Mouse (Mus musculus) retina, embryonic 14.5 days (tissue): Measurements from ENCODE around the gene Setd2.

ENCODE experiments used
- DNase-seq: peaks from one replicate; pipeline ENCODE4 v3.0.0-alpha.2; 2015; ENCODE audit warnings: low spot score

Gene Setd2

DNA sequence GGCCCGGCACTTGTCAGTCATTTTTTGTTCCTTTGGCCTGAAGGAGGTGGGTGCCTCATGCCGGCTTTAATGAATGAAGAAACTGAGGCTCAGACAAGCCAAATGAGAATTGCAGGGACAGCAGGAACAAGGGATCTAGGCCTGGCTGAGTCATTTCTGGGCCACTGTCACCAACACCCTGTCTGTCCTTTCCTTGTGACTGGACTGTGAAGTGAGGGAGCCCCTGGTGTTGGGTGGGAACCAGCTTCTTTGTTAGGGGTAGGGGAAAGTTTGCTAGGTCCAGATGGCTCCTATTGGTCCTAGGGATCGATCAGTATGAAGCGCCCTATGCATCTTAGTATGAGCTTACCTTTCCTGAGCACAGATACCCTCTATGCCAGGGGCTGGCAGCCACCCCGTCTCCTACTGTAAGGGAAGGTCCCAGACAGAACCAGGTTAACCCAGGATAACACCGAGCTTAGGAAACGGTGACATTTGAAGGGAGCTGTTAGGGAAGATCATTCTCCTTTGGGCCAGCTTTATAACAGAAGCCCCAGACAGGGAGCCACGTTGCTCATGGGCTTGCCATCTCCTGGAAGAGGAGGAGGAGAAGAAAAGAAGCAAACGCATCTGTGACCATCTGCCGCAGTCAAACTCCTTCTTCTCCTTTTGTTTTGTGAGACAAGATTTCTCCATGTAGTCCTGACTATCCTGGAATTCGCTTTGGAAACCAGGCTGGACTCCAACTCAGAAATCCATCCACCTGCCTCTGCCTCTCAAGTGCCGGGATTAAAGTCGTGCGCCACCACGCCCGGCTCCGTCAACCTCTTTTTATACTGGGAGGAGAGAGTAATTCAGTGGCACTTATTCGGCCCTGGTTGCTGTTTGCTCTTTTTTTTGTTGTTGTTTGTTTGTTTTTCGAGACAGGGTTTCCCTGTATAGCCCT, 122.6 kb downstream of the Setd2 start:
- DNase-seq = no peak

DNA sequence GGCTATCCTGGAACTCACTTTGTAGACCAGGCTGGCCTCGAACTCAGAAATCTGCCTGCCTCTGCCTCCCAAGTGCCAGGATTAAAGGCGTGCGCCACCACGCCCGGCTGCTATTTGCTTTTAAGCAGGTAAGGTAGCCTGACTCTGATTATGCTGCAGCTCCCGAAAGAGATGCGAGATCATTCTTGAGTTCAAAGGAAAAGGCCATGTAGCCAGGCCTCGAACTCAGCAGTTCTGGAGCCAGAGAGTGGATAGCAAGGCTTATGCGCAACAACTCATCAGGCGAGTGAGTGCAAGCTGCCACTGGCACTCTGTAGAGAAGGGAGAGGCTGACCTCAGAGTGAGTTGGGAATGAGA, 123.2 kb downstream of the Setd2 start:
- no peak for DNase-seq

DNA sequence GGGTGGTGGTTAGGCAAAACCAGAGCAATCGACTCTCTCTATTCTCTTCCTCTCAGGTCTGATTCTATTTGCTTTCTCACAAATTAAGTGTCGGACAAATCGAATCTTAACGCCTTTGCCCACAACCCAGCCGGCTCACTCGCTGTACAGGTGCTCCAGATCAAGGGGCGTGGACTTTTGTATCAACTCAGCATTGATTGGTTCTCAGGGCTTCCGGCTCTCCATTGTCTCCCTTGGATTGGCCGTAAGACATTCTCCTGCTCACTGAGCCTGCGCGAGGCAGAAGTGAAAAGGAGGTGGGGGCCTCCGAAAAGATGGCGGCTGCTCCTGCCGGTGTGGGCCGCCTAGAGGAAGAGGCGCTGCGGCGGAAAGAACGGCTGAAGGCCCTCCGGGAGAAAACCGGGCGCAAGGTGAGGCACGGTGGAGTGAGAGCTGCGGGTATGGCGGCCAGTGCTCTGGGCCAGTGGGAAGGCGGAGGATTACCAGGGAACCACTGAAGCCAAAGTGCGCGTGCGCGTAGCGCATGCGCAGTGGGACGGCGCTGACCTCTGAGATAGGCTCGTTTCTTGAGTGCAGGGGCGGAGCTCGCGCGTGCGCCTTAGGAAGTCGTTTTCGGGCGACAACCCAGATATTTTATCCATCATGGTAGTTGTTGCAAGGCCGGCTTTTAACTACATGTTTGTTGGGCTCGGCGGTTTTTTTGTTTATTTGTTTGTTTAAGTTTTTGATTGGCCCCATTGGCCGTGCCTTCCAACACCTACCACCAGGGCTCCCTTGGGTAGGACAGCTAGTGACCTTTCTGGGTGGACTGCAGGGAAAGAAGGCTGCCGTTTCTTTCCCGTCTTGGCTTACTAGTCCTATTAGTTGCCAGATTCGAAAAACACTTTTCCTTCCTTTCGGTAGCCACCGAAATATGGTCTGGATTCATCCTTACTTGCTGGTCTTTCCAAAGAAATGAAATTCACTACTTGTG, 124.1 kb downstream of the Setd2 start, which contains the start of gene Ccdc12:
Gene Ccdc12 (plus strand): TSS at position 255 of the 973 bp plus-strand sequence.
- peak; percentile 98 for DNase-seq

DNA sequence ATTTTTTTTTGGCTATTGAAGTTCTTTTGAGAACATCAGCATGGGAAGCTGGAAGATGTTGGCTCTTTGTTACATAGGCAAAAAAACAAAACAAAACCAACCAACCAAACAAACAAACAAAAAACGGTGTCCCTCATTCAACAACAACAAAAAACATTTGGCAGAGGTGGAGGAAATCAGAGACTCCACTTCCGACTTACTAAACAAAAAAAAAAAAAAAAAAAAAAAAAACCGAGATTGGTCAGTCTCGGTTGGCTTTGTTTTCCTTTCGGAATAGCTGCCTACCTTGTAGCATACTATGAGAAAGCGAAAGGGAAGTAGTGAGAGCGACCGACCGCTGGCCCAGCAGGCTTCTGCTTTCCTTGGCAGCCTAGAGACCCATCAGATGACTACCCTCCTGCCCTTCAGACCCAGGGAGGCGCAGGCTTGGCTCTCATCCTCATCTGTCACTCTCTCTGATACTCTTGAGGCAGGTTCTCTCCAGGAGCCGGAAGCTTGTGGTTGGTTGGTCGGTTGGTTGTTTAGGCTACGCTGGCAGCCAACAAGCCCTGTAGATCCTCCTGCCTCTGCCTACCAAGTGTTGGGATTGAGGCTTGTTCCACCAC, 125.2 kb downstream of the Setd2 start:
- DNase-seq = no peak

DNA sequence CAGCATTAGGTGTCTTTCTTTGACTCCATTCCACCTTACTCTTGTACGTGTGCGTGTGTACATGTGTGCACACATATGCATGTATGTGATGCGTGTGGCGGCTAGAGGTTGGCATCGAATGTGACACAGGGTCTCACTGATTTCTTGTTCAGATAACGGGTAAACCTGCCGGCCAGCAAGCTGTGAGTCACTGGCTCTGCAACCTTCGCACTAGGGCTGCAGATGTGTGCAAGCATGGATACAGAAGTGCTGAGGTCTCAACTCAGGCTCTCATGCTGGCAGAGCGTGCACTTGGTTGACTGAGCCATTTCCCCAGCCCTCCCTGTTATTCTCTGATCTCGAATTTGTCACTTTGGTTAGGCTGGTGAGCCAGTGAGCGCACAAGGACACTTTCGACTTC, 127.1 kb downstream of the Setd2 start:
- DNase-seq = no peak

DNA sequence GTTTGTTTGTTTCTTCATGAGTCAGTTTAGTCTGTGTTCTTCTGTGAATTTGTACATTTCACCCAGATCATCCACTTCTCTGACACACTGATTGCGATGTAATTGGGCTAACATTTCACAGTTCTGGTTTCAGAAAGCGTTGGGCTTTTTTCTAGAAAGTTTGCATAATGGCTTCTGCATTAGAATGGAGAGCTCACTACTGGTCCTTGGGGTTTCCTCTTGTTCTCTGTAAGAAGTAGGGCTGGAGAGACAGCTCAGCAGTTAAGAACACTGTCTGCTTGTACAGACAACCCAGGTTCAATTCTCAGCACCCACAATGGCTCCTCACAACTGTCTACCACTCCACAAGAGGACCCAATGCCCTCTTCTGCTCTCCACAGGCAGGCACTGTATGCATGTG, 127.8 kb downstream of the Setd2 start:
- no peak for DNase-seq

DNA sequence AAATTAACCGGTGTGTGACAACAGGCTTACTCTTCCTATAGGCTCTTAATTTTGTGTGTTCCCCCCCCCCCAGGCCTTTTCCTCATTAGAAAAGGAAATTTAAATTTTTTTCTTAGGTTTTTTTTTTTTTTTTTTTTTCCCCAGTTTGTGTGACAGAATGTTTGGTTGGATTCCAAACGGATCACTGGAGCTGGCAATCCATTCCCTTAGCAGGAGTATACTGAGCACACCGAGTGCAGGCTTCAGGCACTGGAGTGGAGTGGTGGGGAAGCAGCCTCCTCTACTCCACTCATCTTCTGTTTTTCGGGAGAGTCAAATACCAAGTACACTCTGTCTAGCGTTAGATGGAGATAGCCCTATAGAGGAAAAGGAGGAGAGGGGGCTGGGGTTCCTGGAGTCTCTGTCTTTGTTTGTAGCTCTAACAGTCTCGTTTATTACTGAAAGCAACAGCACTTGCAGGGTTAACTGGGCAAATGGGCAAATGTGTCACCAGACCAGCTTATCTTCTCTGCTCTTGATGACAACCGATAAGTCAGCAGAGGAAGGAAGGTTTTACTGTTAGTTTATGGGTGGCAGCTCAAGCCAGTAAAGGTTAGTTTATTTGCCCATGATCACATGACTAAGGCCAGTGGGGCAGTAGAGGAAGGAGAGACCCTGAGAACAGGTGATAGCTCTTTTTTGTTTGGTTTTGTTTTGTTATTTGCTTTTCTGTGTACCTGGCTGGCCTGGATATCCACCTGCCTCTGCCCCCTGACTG, 128.6 kb downstream of the Setd2 start:
- no peak for DNase-seq

DNA sequence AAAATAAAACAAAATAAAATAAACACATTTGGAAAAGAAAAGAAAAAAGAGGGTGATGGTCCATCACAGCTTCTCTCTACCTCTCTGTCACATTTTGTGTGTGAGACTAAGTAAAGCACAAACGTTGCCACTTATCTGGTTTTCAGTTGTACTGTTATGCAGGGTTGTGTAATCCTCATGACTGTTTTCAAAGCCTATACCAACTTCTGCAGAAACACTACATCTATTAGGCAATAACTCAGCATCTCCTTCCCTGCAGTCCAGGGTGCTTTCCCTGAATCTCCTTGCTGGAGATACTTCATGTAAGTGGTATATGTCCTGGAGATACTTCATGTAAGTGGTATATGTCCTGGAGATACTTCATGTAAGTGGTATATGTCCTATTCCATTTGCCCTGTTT, 130.4 kb downstream of the Setd2 start:
- no peak for DNase-seq

DNA sequence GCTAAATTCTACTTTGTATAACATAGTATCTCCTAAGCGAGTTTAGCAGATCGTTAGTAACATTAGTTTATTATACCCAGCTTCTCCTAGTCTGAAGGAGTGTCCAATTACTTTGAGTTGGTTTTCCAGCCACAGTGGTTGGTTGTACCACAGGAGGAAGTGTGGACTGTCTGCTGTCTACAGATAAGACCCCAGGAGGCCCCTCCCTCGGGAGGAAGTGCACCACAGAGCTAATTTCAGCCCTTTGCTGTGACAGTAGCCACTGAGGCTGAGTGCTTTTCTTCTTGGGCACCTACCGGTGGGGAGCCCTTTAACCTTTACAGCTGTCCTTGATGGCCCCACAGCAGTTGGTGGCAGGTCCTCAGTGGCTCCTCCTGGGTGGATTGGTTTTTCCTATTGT, 133.5 kb downstream of the Setd2 start:
- DNase-seq = no peak

DNA sequence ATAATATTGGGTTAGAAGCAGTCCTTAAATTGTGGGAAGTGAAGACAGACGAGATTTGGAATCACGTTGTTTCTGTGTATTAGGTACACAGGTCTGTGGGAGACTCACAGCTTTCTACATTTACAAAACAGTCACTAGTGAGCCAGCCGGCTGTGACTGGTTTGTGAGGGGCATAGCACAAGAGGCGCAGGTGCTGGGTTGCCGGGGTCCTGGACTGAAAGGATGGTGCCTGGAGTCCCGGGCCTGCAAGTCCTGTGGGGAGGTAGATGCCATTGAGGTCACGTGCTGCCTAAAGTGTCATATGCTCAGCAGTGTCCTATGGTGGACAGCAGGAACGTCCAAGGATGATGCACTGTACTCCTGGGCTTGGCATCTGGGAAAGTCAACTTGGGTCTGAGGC, 134.0 kb downstream of the Setd2 start:
- no peak for DNase-seq

DNA sequence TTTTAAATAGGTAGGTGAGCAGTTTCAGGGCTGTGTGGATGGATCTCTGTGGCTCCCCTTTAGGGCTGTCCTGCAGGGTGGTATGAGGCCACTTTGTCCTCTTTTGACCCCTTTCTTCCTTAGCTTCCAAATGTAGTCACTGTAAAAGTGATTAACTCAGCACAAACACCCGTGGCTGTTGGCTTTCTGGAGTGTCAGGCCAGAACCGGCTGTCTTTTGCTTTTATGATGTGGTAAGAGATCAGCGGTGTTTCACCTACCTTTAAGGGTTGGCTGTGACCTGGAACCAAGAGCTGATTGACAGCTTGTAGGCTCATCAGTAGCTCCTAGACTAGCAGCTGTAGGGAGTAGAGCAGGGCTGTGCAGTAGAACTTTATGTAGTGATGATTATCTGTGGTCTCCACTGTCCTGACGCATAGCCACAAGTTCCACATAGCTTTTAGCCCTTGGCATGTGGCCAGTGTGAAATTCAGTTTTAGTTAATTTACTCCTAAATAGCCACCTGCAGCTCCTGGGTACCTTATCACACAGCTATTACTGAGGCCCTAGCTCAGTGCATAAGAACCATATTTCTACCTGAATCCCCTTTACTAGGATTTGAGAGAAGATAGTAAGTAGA, 134.9 kb downstream of the Setd2 start:
- DNase-seq = no peak
